Mouse (Mus musculus) myocyte (in vitro differentiated cells): ENCODE measurements around the gene Ythdf2.

Experiments used
- CEBPB ChIP-seq: IDR thresholded peaks from 2 replicates; pipeline ENCODE4 v1.6.1; 2011; ENCODE audit warnings: mild to moderate bottlenecking, moderate library complexity; ENCODE audit not compliant: poor library complexity, insufficient read depth, severe bottlenecking
- E2F4 ChIP-seq: IDR thresholded peaks from one replicate; pipeline ENCODE4 v1.6.1; 2011; ENCODE audit warnings: mild to moderate bottlenecking, control low read depth, moderate library complexity; ENCODE audit not compliant: insufficient read depth
- MAX ChIP-seq: IDR thresholded peaks from one replicate; pipeline ENCODE4 v1.6.1; 2011; ENCODE audit warnings: low read depth, mild to moderate bottlenecking, control low read depth
- MYOD1 ChIP-seq, 3 experiments: IDR thresholded peaks; one replicate each; pipeline ENCODE4 v1.6.1; 2011; ENCODE audit warnings: control low read depth in 2 of 3, low read depth in 2 of 3, mild to moderate bottlenecking in 2 of 3, moderate library complexity in 1 of 3; ENCODE audit not compliant: insufficient read length in 2 of 3, control insufficient read depth in 1 of 3
- POLR2A ChIP-seq: IDR thresholded peaks from one replicate; pipeline ENCODE4 v1.6.1; 2011; ENCODE audit warnings: low read depth, mild to moderate bottlenecking, control low read depth, moderate library complexity; ENCODE audit not compliant: insufficient read length
- TCF12 ChIP-seq: IDR thresholded peaks from one replicate; pipeline ENCODE4 v1.6.1; 2011; ENCODE audit warnings: mild to moderate bottlenecking, control low read depth; ENCODE audit not compliant: poor library complexity, insufficient read depth, severe bottlenecking
- TCF3 ChIP-seq: IDR thresholded peaks from one replicate; pipeline ENCODE4 v1.6.1; 2011; ENCODE audit warnings: low read depth, control low read depth; ENCODE audit not compliant: insufficient read length
- USF1 ChIP-seq: IDR thresholded peaks from one replicate; pipeline ENCODE4 v1.6.1; 2011; ENCODE audit warnings: low read depth, mild to moderate bottlenecking, control low read depth, moderate library complexity

DNA sequence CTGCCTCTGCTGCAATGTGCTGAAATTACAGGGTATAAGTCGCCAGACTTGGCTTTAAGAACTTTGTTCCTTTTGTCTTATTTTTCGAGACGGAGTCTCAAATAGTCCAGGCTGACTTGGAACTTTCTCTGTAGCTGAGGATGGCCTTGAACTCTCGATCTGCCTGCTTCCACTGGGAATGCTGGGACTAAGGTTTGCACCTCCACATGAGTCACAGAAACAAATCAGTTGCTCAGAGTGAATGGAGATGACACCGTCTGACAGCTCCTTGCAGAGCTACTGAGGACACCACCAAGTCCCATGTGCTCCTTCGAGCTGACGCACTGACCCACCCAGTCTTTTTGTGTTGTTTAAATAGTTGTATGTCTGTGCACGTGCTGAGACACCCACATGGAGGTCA is 41.0 kb upstream of the Ythdf2 start:
- no peak for TF ChIP-seq POLR2A
- TF ChIP-seq CEBPB: no peak
- no peak for TF ChIP-seq MYOD1 (IDR thresholded peaks at IDR 0.05; ENCODE audit: control insufficient read depth in 1 of 3, insufficient read length in 2 of 3, low read depth in 2 of 3)
- TF ChIP-seq E2F4: no peak
- TF ChIP-seq TCF3: no peak
- TF ChIP-seq USF1: no peak
- no peak for TF ChIP-seq TCF12
- no peak for TF ChIP-seq MAX
